Mouse (Mus musculus): Measurements from ENCODE around the gene 4931409K22Rik. TPM values are rescaled to one million over a fixed set of nuclear protein-coding genes. Genes with fewer than 3 reads are reported as not detected.

Gene 4931409K22Rik
- polyA plus RNA-seq, 1 experiment: not detected

GRCm38 (mm10) chr5:24603431-24604010 is 46.9 kb upstream of the 4931409K22Rik start:
- H3K4me3 ChIP-seq (ENCODE audit: insufficient read depth, poor library complexity, severe bottlenecking): no peak overlapping the region
- H3K27me3 ChIP-seq (ENCODE audit: control insufficient read depth, insufficient read depth, insufficient read length): no peaks in the 10 kb centered on the region
- no peak for TF ChIP-seq MAX (IDR thresholded peaks at IDR 0.05)
- TF ChIP-seq CEBPB (IDR thresholded peaks at IDR 0.05; ENCODE audit: low read depth): no peak
- TF ChIP-seq MYOG (IDR thresholded peaks at IDR 0.05; ENCODE audit: control insufficient read depth, extremely low read depth, insufficient read length): no peak
- TF ChIP-seq USF1 (IDR thresholded peaks at IDR 0.05; ENCODE audit: low read depth): no peak
- no peak for TF ChIP-seq CTCF (IDR thresholded peaks at IDR 0.05; ENCODE audit: control insufficient read depth, insufficient read depth, insufficient read length)
- TF ChIP-seq MYOD1 (IDR thresholded peaks at IDR 0.05; ENCODE audit: control insufficient read depth, insufficient read length, low read depth): no peak
- TF ChIP-seq FOSL1 (IDR thresholded peaks at IDR 0.05; ENCODE audit: insufficient read depth, low read length, poor library complexity, severe bottlenecking): no peak
- no peak overlapping the region for H3ac ChIP-seq (ENCODE audit: control insufficient read depth, insufficient read length, low read depth)
- H3K36me3 ChIP-seq (ENCODE audit: control insufficient read depth, insufficient read depth): no peaks in the 10 kb centered on the region
- H3K79me2 ChIP-seq (ENCODE audit: control insufficient read depth, insufficient read depth): peaks cover 11% of the 10 kb centered on the region
- peaks cover 2% of the 10 kb centered on the region for H3K79me3 ChIP-seq (ENCODE audit: low read depth)

- Histone ChIP-seq H3K79me2 (ENCODE audit: control insufficient read depth, insufficient read depth) (peaks cover 14% of the 10 kb centered on the region), H3K27me3 (ENCODE audit: control insufficient read depth, insufficient read depth, insufficient read length) (no peaks in the 10 kb centered on the region), H3K36me3 (ENCODE audit: control insufficient read depth, insufficient read depth) (no peaks in the 10 kb centered on the region), H3K4me3 (ENCODE audit: insufficient read depth, poor library complexity, severe bottlenecking) (peak overlapping the region; percentile 38), H3ac (ENCODE audit: control insufficient read depth, insufficient read length, low read depth) (peak overlapping the region; percentile 87), H3K79me3 (ENCODE audit: low read depth) (peaks cover 2% of the 10 kb centered on the region)
- TF ChIP-seq CTCF (IDR thresholded peaks at IDR 0.05; ENCODE audit: control insufficient read depth, insufficient read depth, insufficient read length) (no peak), MYOG (IDR thresholded peaks at IDR 0.05; ENCODE audit: control insufficient read depth, extremely low read depth, insufficient read length) (no peak)
Observed at GRCm38 (mm10) chr5:24602751-24603343, 46.2 kb upstream of the 4931409K22Rik start.

GRCm38 (mm10) chr5:24601911-24602750 is 45.5 kb upstream of the 4931409K22Rik start:
- Histone ChIP-seq H3ac (ENCODE audit: control insufficient read depth, insufficient read length, low read depth) (peak overlapping the region; percentile 87), H3K27me3 (ENCODE audit: control insufficient read depth, insufficient read depth, insufficient read length) (no peaks in the 10 kb centered on the region), H3K36me3 (ENCODE audit: control insufficient read depth, insufficient read depth) (no peaks in the 10 kb centered on the region), H3K79me2 (ENCODE audit: control insufficient read depth, insufficient read depth) (peaks cover 17% of the 10 kb centered on the region), H3K4me3 (ENCODE audit: insufficient read depth, poor library complexity, severe bottlenecking) (peak overlapping the region; percentile 38), H3K79me3 (ENCODE audit: low read depth) (peaks cover 2% of the 10 kb centered on the region)
- TF ChIP-seq MAX (IDR thresholded peaks at IDR 0.05) (no peak), MYOD1 (IDR thresholded peaks at IDR 0.05; ENCODE audit: control insufficient read depth, insufficient read length, low read depth) (no peak), CTCF (IDR thresholded peaks at IDR 0.05; ENCODE audit: control insufficient read depth, insufficient read depth, insufficient read length) (no peak)

GRCm38 (mm10) chr5:24601071-24601835 is 44.6 kb upstream of the 4931409K22Rik start:
- TF ChIP-seq USF1 (IDR thresholded peaks at IDR 0.05; ENCODE audit: low read depth): no peak
- TF ChIP-seq CTCF (IDR thresholded peaks at IDR 0.05; ENCODE audit: control insufficient read depth, insufficient read depth, insufficient read length): no peak
- TF ChIP-seq MYOD1 (IDR thresholded peaks at IDR 0.05; ENCODE audit: control insufficient read depth, insufficient read length, low read depth): no peak
- TF ChIP-seq FOSL1 (IDR thresholded peaks at IDR 0.05; ENCODE audit: insufficient read depth, low read length, poor library complexity, severe bottlenecking): no peak
- no peak for TF ChIP-seq MAX (IDR thresholded peaks at IDR 0.05)
- no peak for TF ChIP-seq CEBPB (IDR thresholded peaks at IDR 0.05; ENCODE audit: low read depth)
- TF ChIP-seq MYOG (IDR thresholded peaks at IDR 0.05; ENCODE audit: control insufficient read depth, extremely low read depth, insufficient read length): no peak
- H3K79me3 ChIP-seq (ENCODE audit: low read depth): peaks cover 2% of the 10 kb centered on the region
- peaks cover 17% of the 10 kb centered on the region for H3K79me2 ChIP-seq (ENCODE audit: control insufficient read depth, insufficient read depth)
- H3K4me3 ChIP-seq (ENCODE audit: insufficient read depth, poor library complexity, severe bottlenecking): peak overlapping the region; percentile 38
- H3K36me3 ChIP-seq (ENCODE audit: control insufficient read depth, insufficient read depth): no peaks in the 10 kb centered on the region
- H3ac ChIP-seq (ENCODE audit: control insufficient read depth, insufficient read length, low read depth): peak overlapping the region; percentile 75
- no peaks in the 10 kb centered on the region for H3K27me3 ChIP-seq (ENCODE audit: control insufficient read depth, insufficient read depth, insufficient read length)

- no peak overlapping the region for H3ac ChIP-seq (ENCODE audit: control insufficient read depth, insufficient read length, low read depth)
- TF ChIP-seq FOSL1 (IDR thresholded peaks at IDR 0.05; ENCODE audit: insufficient read depth, low read length, poor library complexity, severe bottlenecking) (no peak), MYOD1 (IDR thresholded peaks at IDR 0.05; ENCODE audit: control insufficient read depth, insufficient read length, low read depth) (peak; percentile 100)
- no peak overlapping the region for H3K4me3 ChIP-seq (ENCODE audit: insufficient read depth, poor library complexity, severe bottlenecking)
- peaks cover 17% of the 10 kb centered on the region for H3K79me2 ChIP-seq (ENCODE audit: control insufficient read depth, insufficient read depth)
- H3K27me3 ChIP-seq (ENCODE audit: control insufficient read depth, insufficient read depth, insufficient read length): no peaks in the 10 kb centered on the region
- peaks cover under 1% of the 10 kb centered on the region for H3K36me3 ChIP-seq (ENCODE audit: control insufficient read depth, insufficient read depth)
- H3K79me3 ChIP-seq (ENCODE audit: low read depth): peaks cover 2% of the 10 kb centered on the region
Observed at GRCm38 (mm10) chr5:24600236-24600635, 43.6 kb upstream of the 4931409K22Rik start.
